Mouse (Mus musculus): ENCODE measurements around the gene Shisa3.

- TF ChIP-seq HCFC1 (IDR thresholded peaks at IDR 0.05; ENCODE audit: borderline replicate concordance, insufficient read depth, low read length), result no peak
- no peak for TF ChIP-seq MAFK (IDR thresholded peaks at IDR 0.05; ENCODE audit: insufficient read depth, low read depth, low read length)
- TF ChIP-seq ZNF384 (IDR thresholded peaks at IDR 0.05; ENCODE audit: low read depth, low read length), result no peak
- TF ChIP-seq CHD2 (IDR thresholded peaks at IDR 0.05; ENCODE audit: low read depth, low read length), result no peak
Observed at GRCm38 (mm10) chr5:67647568-67647967, 39.9 kb downstream of the Shisa3 start.

All from ES-E14 (cell line).